Mouse (Mus musculus) adrenal gland, postnatal 10 days (tissue): ENCODE data around the gene Gm2832. TPM values are rescaled to one million over a fixed set of nuclear protein-coding genes. Genes with fewer than 3 reads are reported as not detected.
"Not testable (repeated sequence)": the region's sequence is repeated elsewhere in the genome, so short reads cannot be mapped to it uniquely, and the experiment has no call there.

Experiments
- DNase-seq: peaks from one replicate; pipeline ENCODE4 v3.0.0; 2021; ENCODE audit warnings: mixed read lengths
- long read RNA-seq, 2 experiments: library from polyadenylated mRNA; stranded (forward); transcript quantifications; one replicate each; pipeline ENCODE4 v2.0.0; 2021
- total RNA-seq, 2 experiments: library from RNA; stranded (reverse); gene quantifications; 2 replicates each; pipeline ENCODE4 v1.2.3; 2021

Gm2832 gene
- under 1 TPM in 1 of 2 experiments, not detected in 1; 0.30 TPM for total RNA-seq
- long read RNA-seq, experiment 1, partial matches to known transcripts = 0 of 2 reads
- long read RNA-seq, experiment 1, other reads (novel, unspliced or antisense) = 2 of 2 reads
- long read RNA-seq, experiment 2, partial matches to known transcripts = 0 of 1 reads
- long read RNA-seq, experiment 2, other reads (novel, unspliced or antisense) = 1 of 1 reads

- not testable (repeated sequence) for DNase-seq
Measured at GRCm38 (mm10) chr14:41278505-41278904, at the start of gene Gm2832. Gene Gm2832 (plus strand): TSS chr14:41278805.

- DNase-seq = peak; percentile 78
Measured at GRCm38 (mm10) chr14:41263296-41263695, 15.3 kb upstream of the Gm2832 start.

- DNase-seq = peak; percentile 18
Measured at GRCm38 (mm10) chr14:41263853-41264755, 14.5 kb upstream of the Gm2832 start.

- peak; percentile 64 for DNase-seq
Measured at GRCm38 (mm10) chr14:41264756-41265566, 13.6 kb upstream of the Gm2832 start.

DNA sequence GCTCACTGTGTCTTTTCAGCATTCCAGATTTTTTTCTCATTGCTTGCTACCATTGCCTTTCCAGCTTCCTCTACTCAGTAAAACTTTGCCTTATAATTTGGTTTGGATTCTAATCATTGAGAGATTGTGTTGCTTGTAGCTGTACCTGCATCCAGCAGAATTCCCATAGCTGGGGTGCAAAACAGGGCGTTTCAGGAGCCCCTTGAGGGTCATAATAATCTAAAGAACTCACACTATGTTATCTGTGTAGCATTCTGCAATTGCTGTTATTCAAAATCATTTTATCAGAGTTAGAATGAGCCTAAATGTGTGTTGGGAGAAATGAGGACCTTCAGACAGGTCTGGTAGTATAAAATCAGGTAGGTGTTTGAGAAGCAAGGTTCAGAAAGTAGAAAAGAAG lies 7.4 kb downstream of the Gm2832 start:
- DNase-seq = not testable (repeated sequence)

Other genes starting within 250 kb of the Gm2832 start
- gene Dydc2, start 209.6 kb upstream of the Gm2832 start, total RNA-seq = not detected
- not detected for gene Dydc1, start 205.9 kb upstream of the Gm2832 start, total RNA-seq
- 100 to 1,000 TPM; 113 to 329 TPM for gene Mat1a, start 173.8 kb upstream of the Gm2832 start, total RNA-seq
- under 1 TPM; 0.42 to 0.55 TPM for gene Sftpa1, start 147.0 kb upstream of the Gm2832 start, total RNA-seq
- 10 to 100 TPM; 13.2 to 31.6 TPM for gene Mbl1, start 127.3 kb upstream of the Gm2832 start, total RNA-seq
- not detected for gene Sftpd, start 93.7 kb upstream of the Gm2832 start, total RNA-seq
- gene Gm5798, start 69.8 kb downstream of the Gm2832 start, total RNA-seq = not detected
- not detected for gene Gm7945, start 107.6 kb downstream of the Gm2832 start, total RNA-seq
- not detected for gene Gm6482, start 129.5 kb downstream of the Gm2832 start, total RNA-seq
- not detected for gene Gm7954, start 174.7 kb downstream of the Gm2832 start, total RNA-seq
- not detected for gene Gm3486, start 210.7 kb downstream of the Gm2832 start, total RNA-seq